Mouse (Mus musculus) brown adipose tissue, adult 24 weeks (tissue): Measurements from ENCODE around the gene Pdcd1lg2. TPM values are rescaled to one million over a fixed set of nuclear protein-coding genes. Genes with fewer than 3 reads are reported as not detected.

Experiments used
- H3K27ac ChIP-seq: fragments of 200-500 bp; replicated peaks from 2 replicates; pipeline ENCODE4 v1.5.1; 2012; ENCODE audit warnings: low read depth, mild to moderate bottlenecking, low read length
- H3K4me1 ChIP-seq: fragments of 200-500 bp; 2 replicates; pipeline ENCODE4 v1.6.1; 2012; ENCODE audit warnings: low read length, mixed read lengths; ENCODE audit not compliant: control insufficient read depth, insufficient read depth, insufficient read length
- H3K4me3 ChIP-seq: fragments of 200-500 bp; 2 replicates; pipeline ENCODE4 v1.5.1; 2012; ENCODE audit warnings: low read depth, mild to moderate bottlenecking, low read length, moderate library complexity; ENCODE audit not compliant: insufficient read depth
- polyA plus RNA-seq: library from polyadenylated mRNA; stranded (reverse); fragments of >200 nt; gene quantifications from 2 replicates; pipeline ENCODE4 v1.2.4, GENCODE M21; 2012; ENCODE audit not compliant: missing spikeins, insufficient read depth, insufficient read length

The Pdcd1lg2 gene
- polyA plus RNA-seq, 1 experiment: not detected

GRCm38 (mm10) chr19:29485257-29485948 is 74.7 kb downstream of the Pdcd1lg2 start:
- Histone ChIP-seq H3K27ac (peak overlapping the region; percentile 88), H3K4me1 (peaks cover 24% of the 10 kb centered on the region), H3K4me3 (no peak overlapping the region)

- Histone ChIP-seq H3K4me3 (no peak overlapping the region), H3K4me1 (peaks cover 29% of the 10 kb centered on the region), H3K27ac (peak overlapping the region; percentile 51)
Observed at GRCm38 (mm10) chr19:29486545-29487206, 76.0 kb downstream of the Pdcd1lg2 start.

DNA sequence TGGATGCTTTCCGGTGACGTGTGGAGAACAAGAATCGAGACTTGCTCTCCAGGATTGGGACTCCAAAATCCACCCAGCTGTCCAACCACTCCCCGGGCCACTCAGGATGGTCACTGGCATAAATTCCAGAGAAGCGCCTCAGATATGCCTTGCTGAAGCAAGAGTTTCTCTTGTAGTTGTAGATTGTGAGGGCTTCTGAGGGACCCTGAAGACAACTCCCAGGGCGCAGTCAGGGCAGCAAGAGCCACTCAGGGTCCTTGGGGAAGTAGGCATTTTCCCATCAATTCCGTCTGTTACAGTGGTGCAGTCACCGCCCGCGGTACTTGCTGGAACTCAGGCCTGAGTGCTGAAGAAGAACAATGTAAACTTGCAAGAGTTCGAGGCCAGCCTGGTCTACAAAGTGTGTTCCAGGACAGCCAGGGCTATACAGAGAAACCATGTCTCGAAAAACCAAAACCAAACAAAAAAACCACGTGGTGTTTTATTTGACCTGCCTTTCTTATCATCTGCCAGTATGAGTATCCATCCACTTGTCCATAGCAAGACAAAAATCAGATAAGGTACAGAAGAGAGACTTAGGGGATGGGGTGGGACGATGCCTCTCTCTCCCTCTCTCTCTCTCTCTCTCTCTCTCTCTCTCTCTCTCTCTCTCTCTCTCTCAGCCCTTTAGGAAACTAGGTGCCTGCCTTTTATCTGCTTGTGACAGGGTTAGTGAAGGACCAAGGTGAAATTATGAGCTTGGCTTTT is 76.8 kb downstream of the Pdcd1lg2 start:
- H3K4me3 ChIP-seq: no peak overlapping the region
- peak overlapping the region; percentile 74 for H3K27ac ChIP-seq
- peaks cover 29% of the 10 kb centered on the region for H3K4me1 ChIP-seq

DNA sequence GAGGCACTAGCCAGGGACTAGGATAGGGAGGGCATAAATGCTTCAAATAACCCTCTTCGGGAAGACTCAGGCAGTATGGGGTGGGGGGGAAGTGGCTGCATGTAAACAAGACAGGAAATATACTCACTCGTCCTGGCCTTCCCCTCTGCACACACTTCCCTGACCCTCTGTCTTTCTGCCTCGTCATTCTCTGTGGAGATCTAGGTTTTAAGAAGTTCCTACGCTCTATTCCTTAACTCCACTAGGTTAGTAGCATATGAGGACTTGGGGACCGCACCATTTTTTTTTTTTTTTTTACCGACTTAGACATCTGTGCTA is 77.3 kb downstream of the Pdcd1lg2 start:
- Histone ChIP-seq H3K4me3 (no peak overlapping the region), H3K4me1 (peaks cover 29% of the 10 kb centered on the region), H3K27ac (peak overlapping the region; percentile 74)

GRCm38 (mm10) chr19:29488420-29488819 is 77.7 kb downstream of the Pdcd1lg2 start:
- Histone ChIP-seq H3K4me3 (no peak overlapping the region), H3K27ac (peak overlapping the region; percentile 74)

GRCm38 (mm10) chr19:29489785-29490284 is 79.1 kb downstream of the Pdcd1lg2 start:
- no peak overlapping the region for H3K4me3 ChIP-seq
- peaks cover 19% of the 10 kb centered on the region; the same call in 1 of the 2 replicates for H3K4me1 ChIP-seq
- H3K27ac ChIP-seq: peak overlapping the region; percentile 75

More at GRCm38 (mm10) chr19:29488420-29488819, 77.7 kb downstream of the Pdcd1lg2 start:
- H3K4me1 ChIP-seq: peaks cover 29% of the 10 kb centered on the region

GRCm38 (mm10) chr19:29491467-29491866 is 80.7 kb downstream of the Pdcd1lg2 start:
- no peak overlapping the region for H3K27ac ChIP-seq
- no peak overlapping the region for H3K4me3 ChIP-seq
- peaks cover 19% of the 10 kb centered on the region; the same call in 1 of the 2 replicates for H3K4me1 ChIP-seq

DNA sequence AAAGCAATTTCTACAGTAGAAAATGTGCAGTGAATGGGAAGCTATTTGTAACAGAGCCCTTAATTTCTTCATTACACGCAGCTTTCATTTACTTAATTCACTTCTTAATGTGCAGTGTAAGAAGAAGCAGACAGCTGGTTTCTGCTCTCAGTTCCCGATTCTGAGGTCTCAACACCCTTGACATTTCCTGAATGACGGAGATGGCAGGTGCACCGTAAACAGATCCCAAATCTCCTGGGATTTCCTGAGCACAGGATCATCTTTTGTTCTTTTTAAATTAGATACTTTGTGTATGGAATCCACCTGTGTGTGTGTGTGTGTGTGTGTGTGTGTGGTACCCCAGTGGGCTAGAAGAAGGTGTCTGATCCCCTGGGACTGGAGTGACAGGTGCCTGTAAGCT is 83.7 kb downstream of the Pdcd1lg2 start:
- Histone ChIP-seq H3K4me3 (no peak overlapping the region), H3K27ac (no peak overlapping the region), H3K4me1 (peaks cover 14% of the 10 kb centered on the region)

DNA sequence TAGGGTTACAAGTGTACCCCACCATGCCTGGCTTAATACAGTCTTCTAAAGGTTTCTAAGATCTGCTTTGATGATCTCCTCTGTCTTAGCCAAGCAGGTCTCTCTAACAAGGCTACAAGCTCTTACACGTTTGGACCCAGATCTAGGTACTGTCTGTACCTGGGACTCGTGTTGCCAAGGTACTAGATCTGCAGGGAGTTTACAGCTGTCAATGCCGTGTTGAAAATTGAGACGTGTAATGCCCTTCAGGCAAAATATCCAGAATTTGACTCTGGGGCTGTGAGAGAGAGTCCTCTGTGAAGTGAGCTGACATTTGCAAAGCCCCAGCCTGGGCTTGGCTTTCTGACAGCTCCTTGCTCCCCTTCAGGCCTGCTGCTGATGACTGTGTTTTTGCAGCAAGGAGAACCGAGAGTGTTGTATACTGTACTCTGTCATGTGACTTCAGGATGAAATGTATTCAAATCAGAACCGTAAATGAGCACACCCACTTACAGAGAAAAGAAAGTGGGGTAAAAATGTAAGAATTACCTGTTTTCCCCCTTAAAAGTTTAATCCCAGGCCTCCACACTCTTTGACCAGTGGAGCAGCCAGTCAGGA is 85.4 kb downstream of the Pdcd1lg2 start:
- Histone ChIP-seq H3K4me1 (peaks cover 12% of the 10 kb centered on the region), H3K27ac (peak overlapping the region; percentile 52; the same call in 1 of the 2 replicates), H3K4me3 (no peak overlapping the region)

- peaks cover 10% of the 10 kb centered on the region for H3K4me1 ChIP-seq
- no peak overlapping the region for H3K4me3 ChIP-seq
- 0 out of 2 replicates have a peak overlapping the region, but pooled peaks have one; percentile 36 for H3K27ac ChIP-seq
Observed at GRCm38 (mm10) chr19:29496786-29497557, 86.3 kb downstream of the Pdcd1lg2 start.

DNA sequence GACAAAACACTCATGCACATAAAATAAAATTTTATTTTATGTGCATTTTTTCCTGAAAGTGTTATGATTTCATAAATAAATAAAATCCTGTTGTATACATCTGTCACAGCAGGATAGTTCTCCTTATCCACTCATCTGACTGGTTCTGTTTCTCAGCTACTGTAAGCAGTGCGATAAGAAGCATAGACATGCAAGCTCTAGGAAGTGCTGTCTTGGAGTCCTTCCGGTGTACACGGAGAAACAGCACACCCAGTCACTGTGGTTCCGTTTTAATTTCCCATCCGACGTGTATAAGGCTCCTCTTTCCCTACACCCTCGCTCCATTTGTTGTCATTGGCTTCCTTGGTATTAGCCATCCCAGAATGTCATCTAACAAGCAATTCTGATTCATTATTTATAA is 87.2 kb downstream of the Pdcd1lg2 start:
- H3K4me3 ChIP-seq: no peak overlapping the region
- peaks cover 10% of the 10 kb centered on the region for H3K4me1 ChIP-seq
- peak overlapping the region; percentile 43; the same call in 1 of the 2 replicates for H3K27ac ChIP-seq

DNA sequence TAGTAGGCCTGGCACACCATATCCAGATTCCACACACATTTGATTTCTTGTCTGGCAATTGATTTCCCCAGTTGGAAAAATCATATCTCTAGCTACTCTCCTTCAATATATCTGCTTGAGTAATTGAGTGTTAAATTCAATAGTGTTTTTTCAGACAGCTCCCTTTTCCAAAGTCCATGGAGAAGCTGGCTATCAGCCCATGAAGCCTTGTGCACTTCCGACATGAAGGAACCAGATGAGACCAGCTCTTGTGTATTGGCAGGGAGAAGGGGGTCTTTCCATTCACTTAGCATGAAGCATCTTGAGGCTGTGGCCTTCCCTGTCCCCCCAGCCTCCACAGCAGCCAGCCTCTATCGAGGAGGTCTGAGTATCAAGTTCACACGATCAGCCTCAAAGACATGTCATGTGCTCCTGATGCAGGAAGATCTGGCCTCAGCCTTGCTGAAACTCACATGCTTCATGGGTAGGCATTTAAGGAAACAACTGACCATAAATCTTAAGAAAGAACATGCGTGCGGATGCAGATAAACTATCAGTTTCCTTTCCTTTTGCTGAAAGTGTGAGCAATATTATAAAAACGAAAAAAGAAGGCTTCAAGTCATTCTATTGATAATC is 88.2 kb downstream of the Pdcd1lg2 start:
- peaks cover 14% of the 10 kb centered on the region for H3K4me1 ChIP-seq
- H3K27ac ChIP-seq: peak overlapping the region; percentile 60
- no peak overlapping the region for H3K4me3 ChIP-seq

- Histone ChIP-seq H3K27ac (peak overlapping the region; percentile 42), H3K4me3 (no peak overlapping the region), H3K4me1 (peaks cover 13% of the 10 kb centered on the region)
Observed at GRCm38 (mm10) chr19:29500333-29500732, 89.6 kb downstream of the Pdcd1lg2 start.

DNA sequence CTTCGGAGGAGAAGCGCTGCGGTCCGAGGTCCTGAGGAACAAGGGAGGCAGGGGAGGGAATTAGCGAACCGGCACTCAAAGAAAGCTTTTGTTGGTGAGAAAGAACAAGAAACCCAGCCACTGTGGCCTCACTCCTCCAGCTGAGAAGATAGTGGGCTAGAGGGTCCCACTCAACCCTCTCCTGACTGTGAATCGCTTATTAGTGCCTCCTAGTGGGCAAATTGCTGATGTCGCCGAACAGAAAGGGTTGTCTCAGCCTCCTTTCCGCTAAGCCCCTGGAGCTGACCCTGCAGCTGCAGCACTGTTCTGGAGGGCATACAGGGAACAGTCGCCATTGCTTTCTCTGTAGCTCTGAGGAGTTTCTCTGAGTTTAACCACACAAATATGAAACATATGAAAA is 90.4 kb downstream of the Pdcd1lg2 start:
- peaks cover 13% of the 10 kb centered on the region for H3K4me1 ChIP-seq
- H3K4me3 ChIP-seq: peak overlapping the region; percentile 36
- H3K27ac ChIP-seq: peak overlapping the region; percentile 80
